Mouse (Mus musculus) gastrocnemius, postnatal 10 days (tissue): ENCODE data around the gene Clic4. TPM values are rescaled to one million over a fixed set of nuclear protein-coding genes. Genes with fewer than 3 reads are reported as not detected.

Experiments used
- DNase-seq: peaks from one replicate; pipeline ENCODE4 v3.0.0; 2021; ENCODE audit warnings: mixed read lengths
- long read RNA-seq, 2 experiments: library from polyadenylated mRNA; stranded (forward); transcript quantifications; one replicate each; pipeline ENCODE4 v2.0.0; 2021
- total RNA-seq, 2 experiments: library from RNA; stranded (reverse); gene quantifications; 2 replicates each; pipeline ENCODE4 v1.2.3; 2021

Gene Clic4
- total RNA-seq: 10 to 100 TPM; 56.8 to 69.7 TPM
- long read RNA-seq, experiment 1, full-length matches to known transcripts: 104 of 142 reads
- long read RNA-seq, experiment 1, partial matches to known transcripts: 11 of 142 reads
- long read RNA-seq, experiment 1, other reads (novel, unspliced or antisense): 27 of 142 reads
- long read RNA-seq, experiment 2, full-length matches to known transcripts: 61 of 84 reads
- long read RNA-seq, experiment 2, partial matches to known transcripts: 5 of 84 reads
- long read RNA-seq, experiment 2, other reads (novel, unspliced or antisense): 18 of 84 reads

DNA sequence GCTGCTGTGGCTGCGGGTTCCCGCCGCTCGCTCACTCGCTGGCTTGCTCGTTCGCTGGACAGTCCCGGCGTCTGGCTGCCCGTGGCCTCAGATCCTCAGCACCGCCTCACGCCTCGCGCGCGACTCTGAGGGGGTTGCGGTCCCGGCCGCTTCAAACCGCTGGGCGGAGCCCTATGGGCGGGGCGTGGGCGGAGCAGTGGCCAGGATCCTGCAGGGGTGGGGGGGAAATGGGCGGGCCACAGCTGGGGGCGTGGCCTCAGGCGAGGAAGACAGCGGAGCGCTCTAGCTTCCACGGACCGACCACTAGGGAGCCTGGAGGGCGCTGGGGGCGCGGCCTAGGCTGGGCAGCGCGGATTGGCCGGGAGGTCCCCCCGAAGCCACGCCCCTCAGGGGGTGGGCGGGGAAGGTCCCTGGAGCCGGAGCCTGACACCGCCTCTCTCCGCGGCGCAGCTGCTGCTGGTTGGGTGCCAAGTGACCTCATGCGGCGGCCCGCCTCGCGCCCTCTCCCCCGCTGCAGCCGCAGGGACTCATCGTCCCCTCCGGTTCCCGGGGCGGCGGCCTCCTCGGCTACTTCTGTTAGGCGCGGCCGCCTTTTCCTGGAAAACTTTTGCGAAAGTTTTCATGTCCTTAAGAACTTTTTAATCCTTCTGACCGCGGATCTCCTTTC, at the start of gene Clic4:
TSS of gene Clic4 (minus strand) at position 175 of the 667 bp plus-strand sequence.
- DNase-seq: peak; percentile 100

- DNase-seq: peak; percentile 71
Measured at GRCm38 (mm10) chr4:135317966-135318365, 45.4 kb upstream of the Clic4 start.

GRCm38 (mm10) chr4:135317539-135317938, 44.9 kb upstream of the Clic4 start:
- no peak for DNase-seq

DNA sequence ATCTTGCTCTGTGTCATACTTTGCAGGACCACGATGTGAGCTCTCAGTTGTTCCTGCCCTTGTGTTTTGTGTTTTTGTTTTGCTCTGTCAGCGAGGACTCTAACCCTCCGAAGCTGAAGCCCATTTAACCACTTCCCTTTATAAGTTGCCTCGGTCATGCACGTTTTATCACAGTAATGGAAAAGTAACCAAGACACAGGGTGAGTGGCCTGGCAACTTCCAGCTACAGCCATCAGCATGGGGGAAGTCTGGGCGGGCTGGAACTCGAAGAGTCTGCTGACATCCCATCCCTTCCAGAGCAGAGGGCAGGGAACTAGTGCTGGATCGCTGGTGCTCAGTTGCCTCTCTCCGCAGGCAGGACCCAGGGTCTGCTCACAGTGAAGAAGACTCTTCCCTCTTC, 42.7 kb upstream of the Clic4 start:
- no peak for DNase-seq

GRCm38 (mm10) chr4:135314419-135314832, 41.8 kb upstream of the Clic4 start:
- no peak for DNase-seq

DNA sequence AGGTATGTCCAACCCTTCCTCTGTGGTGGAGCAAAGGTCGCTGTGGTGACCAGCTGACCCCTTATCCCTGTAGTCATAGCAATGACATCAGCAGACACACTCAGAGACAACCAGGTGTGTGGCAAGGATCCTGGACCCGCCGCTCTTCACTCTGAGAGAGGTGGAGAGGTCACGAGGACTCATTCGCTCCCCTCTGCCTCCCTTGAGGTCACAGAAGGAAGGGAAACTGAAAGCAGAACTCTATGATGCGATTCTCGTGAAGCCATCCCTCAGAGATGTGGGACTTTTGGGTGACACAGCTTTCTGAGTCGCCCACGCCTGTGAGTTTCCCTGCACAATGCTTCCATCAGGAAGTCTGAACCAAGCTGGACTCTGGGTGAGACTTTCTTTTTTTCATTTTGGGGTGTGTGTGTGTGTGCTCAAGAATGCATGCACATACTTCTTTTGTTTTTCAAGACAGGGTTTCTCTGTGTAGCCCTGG, 41.2 kb upstream of the Clic4 start:
- no peak for DNase-seq

DNA sequence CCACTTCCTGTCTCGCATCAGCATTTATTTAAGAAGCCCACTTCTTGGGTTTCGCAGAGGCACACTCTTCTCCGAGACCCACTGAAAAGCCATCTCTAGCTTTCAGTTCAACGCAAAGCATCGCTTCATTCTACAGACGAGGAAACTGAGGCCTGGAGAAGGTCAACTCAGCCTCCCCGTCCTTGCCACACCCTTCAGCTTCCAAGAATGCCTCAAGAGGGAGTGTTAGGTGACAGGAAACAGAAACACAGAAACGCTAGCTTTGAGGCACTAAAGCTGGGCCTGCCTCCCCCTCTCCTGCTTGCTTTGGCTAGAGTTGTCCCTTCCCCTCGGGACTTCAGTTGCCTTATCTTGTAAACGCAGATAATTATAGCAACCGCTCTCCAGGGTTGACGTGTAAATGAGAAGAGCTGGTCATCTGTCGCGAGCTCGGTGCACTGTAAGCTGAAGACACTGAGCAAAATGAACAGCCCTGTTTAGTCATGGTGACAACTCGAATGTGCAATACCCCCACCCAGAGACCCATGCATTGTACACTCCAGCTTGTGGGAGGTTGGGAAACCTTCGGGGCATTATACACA, 40.6 kb upstream of the Clic4 start:
- DNase-seq: no peak

DNA sequence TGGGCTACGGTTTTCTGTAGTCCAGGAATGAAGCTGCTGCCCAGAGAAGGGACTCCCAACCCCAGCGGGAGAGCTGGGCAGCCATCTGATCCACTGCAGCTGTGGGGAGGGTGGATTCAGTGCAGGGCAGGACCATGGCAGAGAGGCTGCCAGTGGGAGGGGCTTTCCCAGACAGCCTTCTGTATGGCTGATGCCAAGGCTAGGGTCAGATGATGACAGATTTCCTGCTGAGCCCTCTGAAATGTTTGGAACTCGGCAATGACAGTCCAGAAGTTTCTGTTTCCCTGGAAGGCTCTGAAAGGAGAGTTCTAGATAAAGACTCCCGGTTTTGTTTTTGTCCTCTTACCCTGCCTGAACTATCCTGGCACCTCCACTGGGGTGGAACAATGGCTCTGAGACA, 40.1 kb upstream of the Clic4 start:
- DNase-seq: peak; percentile 71

DNA sequence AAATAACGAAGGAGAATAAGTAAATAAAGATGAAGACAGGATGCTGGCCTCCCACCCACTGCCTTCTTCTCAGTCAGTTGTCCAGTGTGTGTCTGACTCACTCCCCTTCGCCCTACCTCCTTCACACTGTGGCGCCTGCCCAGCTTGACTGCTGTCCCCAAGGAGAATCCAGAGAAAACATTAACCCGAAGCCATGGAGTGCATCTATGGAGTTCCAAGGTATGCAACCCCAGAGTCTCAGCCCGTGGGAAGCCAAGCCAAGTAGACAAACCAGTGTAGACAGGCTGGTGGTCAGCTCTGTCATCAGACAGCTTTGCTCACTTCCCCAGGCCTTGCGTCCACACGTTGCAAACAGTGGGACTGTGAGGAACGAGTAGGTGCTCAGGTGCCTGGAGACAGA, 37.8 kb upstream of the Clic4 start:
- no peak for DNase-seq

DNA sequence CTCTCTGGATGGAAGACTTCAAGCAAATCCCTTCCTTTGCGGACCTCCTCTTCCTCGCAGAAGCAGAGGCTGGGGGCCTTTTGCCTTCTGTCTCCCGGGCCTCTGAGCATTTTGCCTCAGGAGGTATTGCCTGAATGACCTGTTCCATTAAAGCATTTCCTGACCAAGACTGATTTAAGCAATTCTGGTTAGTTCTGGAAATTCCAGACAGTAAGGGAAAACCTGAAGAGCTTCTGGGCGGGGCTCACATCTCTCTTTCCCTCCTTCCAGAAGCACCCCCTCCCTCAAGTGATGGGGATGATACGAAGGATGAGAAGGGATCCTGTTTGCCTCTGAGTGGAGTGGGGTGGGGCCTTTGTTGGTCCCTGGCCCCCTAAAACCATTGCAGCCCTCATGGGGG, 37.1 kb upstream of the Clic4 start:
- DNase-seq: no peak

- no peak for DNase-seq
Measured at GRCm38 (mm10) chr4:135309112-135309659, 36.6 kb upstream of the Clic4 start.

GRCm38 (mm10) chr4:135306971-135307632, 34.5 kb upstream of the Clic4 start:
- no peak for DNase-seq

DNA sequence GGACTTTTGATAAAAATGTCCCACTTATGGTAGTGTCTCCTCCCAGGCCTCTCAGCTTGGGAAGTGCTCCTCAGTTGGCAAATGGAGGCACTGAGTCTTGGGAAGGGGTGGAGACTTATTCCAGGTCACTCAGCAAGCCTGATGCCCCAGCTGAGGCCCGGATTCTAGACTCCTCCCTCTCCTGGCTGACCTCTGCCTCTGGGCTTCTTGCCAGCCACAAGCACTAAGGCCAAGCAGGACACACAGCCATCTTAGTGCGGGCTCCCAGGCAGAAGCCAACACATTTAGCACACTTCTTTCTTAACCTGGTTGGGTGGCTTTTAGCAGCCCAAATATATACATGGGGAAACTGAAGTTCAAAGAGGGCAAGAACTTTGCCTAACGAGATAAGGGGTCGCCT, 33.9 kb upstream of the Clic4 start:
- peak; percentile 63 for DNase-seq

DNA sequence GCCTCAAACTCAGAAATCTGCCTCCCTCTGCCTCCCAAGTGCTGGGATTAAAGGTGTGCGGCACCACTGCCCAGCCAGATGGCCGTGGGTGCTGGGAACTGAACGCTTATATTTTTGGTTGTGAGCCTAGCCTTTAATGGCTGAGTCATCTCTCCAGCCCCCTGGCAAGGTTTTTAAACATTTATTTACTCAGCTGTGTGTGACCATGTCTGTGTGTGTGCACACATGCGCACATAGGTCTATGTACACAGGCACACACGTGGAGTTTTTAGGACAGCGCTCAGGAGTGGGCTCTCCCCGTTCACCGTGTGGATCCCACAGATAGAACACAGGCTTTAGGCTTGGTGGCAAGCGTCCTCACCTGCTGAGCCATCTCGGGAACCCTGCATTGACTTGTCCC, 29.6 kb upstream of the Clic4 start:
- no peak for DNase-seq

GRCm38 (mm10) chr4:135301166-135301565, 28.6 kb upstream of the Clic4 start:
- DNase-seq: no peak

- DNase-seq: no peak
Measured at GRCm38 (mm10) chr4:135300248-135301041, 27.8 kb upstream of the Clic4 start.

GRCm38 (mm10) chr4:135298680-135299079, 26.1 kb upstream of the Clic4 start:
- DNase-seq: no peak

DNA sequence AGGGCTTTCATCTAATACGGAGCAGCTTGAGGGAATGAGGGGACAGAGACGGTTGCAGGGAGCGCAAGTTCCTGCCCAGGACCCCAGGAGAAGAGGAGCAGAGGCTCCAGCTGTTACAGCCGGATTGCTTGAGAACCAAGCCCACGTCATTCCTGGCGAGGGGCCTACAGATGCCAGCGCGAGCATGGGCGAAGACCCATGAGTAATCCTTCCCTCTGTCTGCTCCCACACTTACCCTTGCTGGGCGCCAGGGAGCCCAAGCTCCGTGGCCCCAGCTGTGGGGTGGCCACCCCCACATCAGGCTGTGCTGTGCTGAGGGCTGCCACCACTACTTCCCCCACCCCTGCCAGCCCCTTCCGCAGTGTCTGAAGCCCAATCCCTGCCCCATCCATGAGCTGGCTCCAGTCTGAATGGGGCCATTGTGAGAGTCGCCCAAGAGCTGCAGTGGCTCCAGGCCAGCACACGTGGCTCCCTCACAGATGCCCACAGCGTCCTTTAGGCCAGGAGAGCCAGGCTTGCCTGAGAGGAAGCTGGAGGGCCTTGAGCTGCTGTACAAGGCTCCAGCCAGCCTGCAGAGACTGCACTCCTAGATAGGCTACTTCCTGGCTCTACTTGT, 25.4 kb upstream of the Clic4 start:
- peak; percentile 56 for DNase-seq

- no peak for DNase-seq
Measured at GRCm38 (mm10) chr4:135297146-135297545, 24.5 kb upstream of the Clic4 start.

- no peak for DNase-seq
Measured at GRCm38 (mm10) chr4:135296565-135296964, 24.0 kb upstream of the Clic4 start.

GRCm38 (mm10) chr4:135293813-135294212, 21.2 kb upstream of the Clic4 start:
- no peak for DNase-seq
